Comparison of ENCODE assay signal across 8 mouse cellular contexts in genomic region chr16:57755241-57755640, GRCm38 (mm10). TPM values are rescaled to one million over a fixed set of nuclear protein-coding genes. Genes with fewer than 3 reads are reported as not detected.
A peak's percentile ranks its signal among the peaks of the same experiment; 100 is the strongest.
DNase-seq lines count a peak whose midpoint lies in the region; ATAC-seq and TF ChIP-seq lines count a peak whose summit lies in the region.

No protein-coding gene starts in this region.

- H3K4me2 ChIP-seq in embryonic facial prominence, embryonic 14.5 days (ENCODE audit: low read depth, low read length): peak overlapping the region; percentile 85
- peak overlapping the region; percentile 90 for H3K4me2 ChIP-seq in heart, embryonic 14.5 days (ENCODE audit: low read length)
- peak overlapping the region; percentile 79 for H3K4me2 ChIP-seq in stomach, postnatal 0 days (replicated peaks; ENCODE audit: low read depth)

- DNase-seq in urinary bladder, postnatal 14 days (ENCODE audit: low spot score): peak; percentile 16
- no peak for DNase-seq in urinary bladder, adult 2 months (ENCODE audit: low spot score)
- DNase-seq in embryonic facial prominence, embryonic 14.5 days (ENCODE audit: low spot score): peak; percentile 33
- DNase-seq in layer of hippocampus, adult 8-10 months (ENCODE audit: low spot score in 2 of 2): peak; percentile 24 to 30
- peak; percentile 41 for DNase-seq in mesoderm, embryonic 11.5 days (ENCODE audit: low read depth, low spot score)
- peak; percentile 16 for DNase-seq in stomach, postnatal 0 days (ENCODE audit: low spot score)
- no peak for DNase-seq in natural killer cell, adult 2 months (ENCODE audit: low spot score in 2 of 2)

- no peaks in the 10 kb centered on the region for H3K9me3 ChIP-seq in embryonic facial prominence, embryonic 14.5 days (ENCODE audit: control insufficient read depth, low read length)
- no peaks in the 10 kb centered on the region for H3K9me3 ChIP-seq in heart, embryonic 14.5 days (ENCODE audit: control insufficient read depth, low read length)
- no peaks in the 10 kb centered on the region for H3K9me3 ChIP-seq in stomach, postnatal 0 days (ENCODE audit: control insufficient read depth, low read length)

- no peaks in the 10 kb centered on the region for H3K36me3 ChIP-seq in embryonic facial prominence, embryonic 14.5 days (ENCODE audit: control insufficient read depth, insufficient read depth, low read length)
- no peaks in the 10 kb centered on the region for H3K36me3 ChIP-seq in heart, embryonic 14.5 days (ENCODE audit: control insufficient read depth, insufficient read depth, low read length)
- H3K36me3 ChIP-seq in stomach, postnatal 0 days (ENCODE audit: control insufficient read depth, insufficient read depth, low read length): no peaks in the 10 kb centered on the region

- WGBS in embryonic facial prominence, embryonic 14.5 days: 14% methylated on average over 12 of the region's 12 CpGs
- WGBS in heart, embryonic 14.5 days: 17% methylated on average over 12 of the region's 12 CpGs
- 12% methylated on average over 12 of the region's 12 CpGs for WGBS in stomach, postnatal 0 days

- no peak for TF ChIP-seq CTCF in stomach, postnatal 0 days (IDR thresholded peaks at IDR 0.05; ENCODE audit: low read depth)

- TF ChIP-seq EP300 in stomach, postnatal 0 days (optimal IDR thresholded peaks at IDR 0.05): no peak

- H3K9ac ChIP-seq in embryonic facial prominence, embryonic 14.5 days (ENCODE audit: low read depth, low read length): peak overlapping the region; percentile 55
- H3K9ac ChIP-seq in heart, embryonic 14.5 days (ENCODE audit: low read length): peak overlapping the region; percentile 62
- peak overlapping the region; percentile 50 for H3K9ac ChIP-seq in stomach, postnatal 0 days (ENCODE audit: low read length)

- no peak overlapping the region for H3K27ac ChIP-seq in embryonic facial prominence, embryonic 14.5 days (replicated peaks; ENCODE audit: low read depth, low read length)
- H3K27ac ChIP-seq in heart, embryonic 14.5 days (replicated peaks in 1 of 2; ENCODE audit: control insufficient read depth in 1 of 2, insufficient read depth in 1 of 2, low read depth in 2 of 2, low read length in 2 of 2): no peak overlapping the region
- H3K27ac ChIP-seq in stomach, postnatal 0 days (replicated peaks): peak overlapping the region; percentile 53

- H3K27me3 ChIP-seq in embryonic facial prominence, embryonic 14.5 days (replicated peaks; ENCODE audit: control insufficient read depth, insufficient read depth, low read length): no peaks in the 10 kb centered on the region
- no peaks in the 10 kb centered on the region for H3K27me3 ChIP-seq in heart, embryonic 14.5 days (ENCODE audit: control insufficient read depth, insufficient read depth, low read length)
- no peaks in the 10 kb centered on the region for H3K27me3 ChIP-seq in stomach, postnatal 0 days (ENCODE audit: control insufficient read depth, insufficient read depth, low read length)

- peak overlapping the region; percentile 41 for H3K4me3 ChIP-seq in embryonic facial prominence, embryonic 14.5 days (ENCODE audit: low read depth, low read length)
- peak overlapping the region; percentile 51 to 54 for H3K4me3 ChIP-seq in heart, embryonic 14.5 days (ENCODE audit: control insufficient read depth in 1 of 2, insufficient read depth in 1 of 2, low read depth in 1 of 2, low read length in 2 of 2)
- H3K4me3 ChIP-seq in stomach, postnatal 0 days (ENCODE audit: low read depth, low read length): peak overlapping the region; percentile 47

- ATAC-seq in embryonic facial prominence, embryonic 14.5 days (ENCODE audit: low read depth): peak; percentile 59; the same call in 1 of the 2 replicates
- ATAC-seq in heart, embryonic 14.5 days (ENCODE audit: insufficient number of reproducible peaks, insufficient read depth, low FRiP score, low read depth): no peak
- peak; percentile 66; the same call in 1 of the 2 replicates for ATAC-seq in stomach, postnatal 0 days (ENCODE audit: low FRiP score, low TSS enrichment)

- peaks cover 19% of the 10 kb centered on the region for H3K4me1 ChIP-seq in embryonic facial prominence, embryonic 14.5 days (ENCODE audit: control insufficient read depth, insufficient read depth, low read length)
- H3K4me1 ChIP-seq in heart, embryonic 14.5 days (ENCODE audit: control insufficient read depth in 2 of 2, insufficient read depth in 2 of 2, low read length in 2 of 2): peaks cover 3 to 9% of the 10 kb centered on the region in 2 experiments; a peak in 2 of 4 replicates
- H3K4me1 ChIP-seq in stomach, postnatal 0 days (replicated peaks; ENCODE audit: control insufficient read depth, insufficient read depth): no peaks in the 10 kb centered on the region

RNA-seq across cellular contexts. Expression of gene Col8a1, which starts 0.7 kb away (rescaled TPM):
- polyA plus RNA-seq in urinary bladder, adult 2 months (2012; rRNA removed): 25.9 and 26.2 TPM in 2 replicates
- 42.7 and 45.0 TPM in 2 replicates for polyA plus RNA-seq in embryonic facial prominence, embryonic 14.5 days (2014; fragmentation: Nextera tagmentation; extraction: Ambion mirVana)
- 1.6 and 2.3 TPM in 2 replicates for polyA plus RNA-seq in heart, embryonic 14.5 days (2014; fragmentation: Nextera tagmentation; extraction: Ambion mirVana)
- total RNA-seq in layer of hippocampus, adult 8-10 months (2022): 1 to 10 TPM in 1 of 4 experiments, under 1 TPM in 3; 0.43 to 1.1 (median 0.73) TPM
- 25.5 and 36.8 TPM in 2 replicates for polyA plus RNA-seq in stomach, postnatal 0 days (2015; fragmentation: Nextera tagmentation; extraction: Ambion mirVana)

Comparison
In these comparisons a context has a peak if more than half of its experiments do, and no peak if none do; other contexts are left out.
1. DNase-seq: peak in urinary bladder, postnatal 14 days (single experiment), embryonic facial prominence, embryonic 14.5 days (single experiment), layer of hippocampus, adult 8-10 months (2 of 2), mesoderm, embryonic 11.5 days (single experiment) and stomach, postnatal 0 days (single experiment); none in urinary bladder, adult 2 months (single experiment) and natural killer cell, adult 2 months (0 of 2).
2. Peak in every context shown above with its lines, with median percentiles within 50 percentile points of each other: H3K4me2 ChIP-seq, H3K4me3 ChIP-seq and H3K9ac ChIP-seq.